Mouse (Mus musculus) intestine, embryonic 14.5 days (tissue): ENCODE data around the gene Bcas2. TPM values are rescaled to one million over a fixed set of nuclear protein-coding genes. Genes with fewer than 3 reads are reported as not detected.
"Not testable (repeated sequence)": the region's sequence is repeated elsewhere in the genome, so short reads cannot be mapped to it uniquely, and the experiment has no call there.

Experiments
- ATAC-seq: fragments of 200-750 bp; cut with Nextera tagmentation; replicated peaks from 2 replicates; pipeline ENCODE4 v1.8.0; 2017; ENCODE audit warnings: low read depth, moderate number of reproducible peaks, moderate TSS enrichment, moderate library complexity; ENCODE audit not compliant: low FRiP score, low TSS enrichment
- DNase-seq: peaks from one replicate; pipeline ENCODE4 v3.0.0-alpha.2; 2018; ENCODE audit warnings: low spot score
- H3K27ac ChIP-seq: fragments of 300-500 bp; sonication (generic); 2 replicates; pipeline ENCODE4 v1.5.1; 2014; ENCODE audit warnings: low read depth, mild to moderate bottlenecking, control low read depth
- H3K27me3 ChIP-seq: fragments of 300-500 bp; sonication (generic); replicated peaks from 2 replicates; pipeline ENCODE4 v1.6.1; 2014; ENCODE audit warnings: low read length, control low read depth; ENCODE audit not compliant: control insufficient read depth, insufficient read depth
- H3K36me3 ChIP-seq: fragments of 300-500 bp; sonication (generic); 2 replicates; pipeline ENCODE4 v1.6.1; 2014; ENCODE audit warnings: low read length, control low read depth; ENCODE audit not compliant: control insufficient read depth, insufficient read depth
- H3K4me1 ChIP-seq: fragments of 300-500 bp; sonication (generic); replicated peaks from 2 replicates; pipeline ENCODE4 v1.6.1; 2014; ENCODE audit warnings: low read length, control low read depth, mixed read lengths; ENCODE audit not compliant: control insufficient read depth, insufficient read depth
- H3K4me2 ChIP-seq: fragments of 300-500 bp; sonication (generic); 2 replicates; pipeline ENCODE4 v1.6.1; 2014; ENCODE audit warnings: low read length
- H3K4me3 ChIP-seq: fragments of 300-500 bp; sonication (generic); 2 replicates; pipeline ENCODE4 v1.5.1; 2014; ENCODE audit warnings: low read depth, low read length, control low read depth, mixed read lengths
- H3K9ac ChIP-seq: fragments of 300-500 bp; sonication (generic); 2 replicates; pipeline ENCODE4 v1.6.1; 2014; ENCODE audit warnings: mild to moderate bottlenecking, low read length
- H3K9me3 ChIP-seq: fragments of 300-500 bp; sonication (generic); 2 replicates; pipeline ENCODE4 v1.6.1; 2016; ENCODE audit warnings: low read length, control low read depth; ENCODE audit not compliant: control insufficient read depth
- WGBS: fragments of 180-500 bp; shearing (Covaris S2); extraction: QIAGEN DNeasy Blood & Tissue Kit; methylation state at CpG from one replicate; pipeline ENCODE4 v1.1.7; 2014; 5-methylcytosine and 5-hydroxymethylcytosine counted together
- polyA plus RNA-seq: library from polyadenylated mRNA; unstranded; fragments of >200 nt; fragmentation: Nextera tagmentation; extraction: Ambion mirVana; gene quantifications from 2 replicates; pipeline ENCODE4 v1.2.1, GENCODE M21; 2014

Gene Bcas2
- polyA plus RNA-seq, 1 experiment from 2014 or later = 189 TPM

DNA sequence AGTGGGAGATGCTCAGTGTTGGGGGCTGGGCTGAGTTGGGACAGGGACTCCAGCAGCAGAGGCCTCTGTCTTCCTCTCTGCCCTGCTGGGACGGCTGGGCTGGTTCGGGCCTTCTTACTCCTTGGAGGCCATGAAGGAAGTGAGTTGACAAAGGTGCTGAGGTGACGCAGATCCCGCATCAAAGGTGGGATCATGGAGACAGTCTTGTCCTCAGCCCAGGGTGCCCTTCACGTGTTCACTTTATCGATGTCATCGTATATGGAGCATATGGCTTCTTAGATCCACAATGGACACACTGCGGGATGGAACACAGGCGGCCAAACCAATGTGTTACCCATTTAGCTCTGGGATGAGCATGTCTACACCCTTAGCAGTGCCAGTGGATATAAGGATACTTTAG lies 8.1 kb downstream of the Bcas2 start:
- ATAC-seq = 0 out of 2 replicates have a peak, but pooled peaks have one; percentile 5

DNA sequence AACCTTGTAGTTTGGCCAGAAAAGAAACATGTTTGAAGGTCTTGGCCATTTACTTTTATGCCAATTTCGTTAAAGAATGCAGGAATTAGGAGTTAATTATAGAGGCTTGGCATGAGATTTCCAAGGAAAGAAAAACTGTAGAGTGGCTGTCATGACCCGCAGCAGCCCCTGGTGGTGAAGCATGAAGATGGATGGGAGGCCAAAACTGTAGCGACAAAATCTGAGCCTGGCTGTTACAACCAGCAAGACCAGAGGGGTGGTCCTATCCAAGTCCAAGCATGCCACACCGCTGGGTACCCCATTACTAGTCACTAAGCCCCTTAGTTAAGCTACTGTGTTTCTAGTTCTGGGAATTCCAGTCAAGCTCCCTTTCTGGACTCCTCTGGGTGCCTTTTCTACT lies 9.7 kb downstream of the Bcas2 start:
- Histone ChIP-seq H3K4me2 (no peak overlapping the region), H3K9me3 (no peaks in the 10 kb centered on the region), H3K27me3 (no peaks in the 10 kb centered on the region), H3K9ac (no peak overlapping the region), H3K36me3 (peaks cover 35% of the 10 kb centered on the region), H3K4me1 (no peaks in the 10 kb centered on the region), H3K27ac (no peak overlapping the region), H3K4me3 (no peak overlapping the region)
- no peak for DNase-seq
- no peak for ATAC-seq
- 49% methylated on average over 4 of the region's 4 CpGs for WGBS

More for the DNA sequence above, 8.1 kb downstream of the Bcas2 start:
- H3K4me3 ChIP-seq = no peak overlapping the region
- no peak overlapping the region for H3K27ac ChIP-seq
- no peaks in the 10 kb centered on the region for H3K4me1 ChIP-seq
- H3K27me3 ChIP-seq = no peaks in the 10 kb centered on the region
- no peak for DNase-seq
- no peaks in the 10 kb centered on the region for H3K9me3 ChIP-seq
- WGBS = 92% methylated on average over 9 of the region's 9 CpGs
- no peak overlapping the region for H3K4me2 ChIP-seq
- H3K36me3 ChIP-seq = peaks cover 50% of the 10 kb centered on the region
- no peak overlapping the region for H3K9ac ChIP-seq

DNA sequence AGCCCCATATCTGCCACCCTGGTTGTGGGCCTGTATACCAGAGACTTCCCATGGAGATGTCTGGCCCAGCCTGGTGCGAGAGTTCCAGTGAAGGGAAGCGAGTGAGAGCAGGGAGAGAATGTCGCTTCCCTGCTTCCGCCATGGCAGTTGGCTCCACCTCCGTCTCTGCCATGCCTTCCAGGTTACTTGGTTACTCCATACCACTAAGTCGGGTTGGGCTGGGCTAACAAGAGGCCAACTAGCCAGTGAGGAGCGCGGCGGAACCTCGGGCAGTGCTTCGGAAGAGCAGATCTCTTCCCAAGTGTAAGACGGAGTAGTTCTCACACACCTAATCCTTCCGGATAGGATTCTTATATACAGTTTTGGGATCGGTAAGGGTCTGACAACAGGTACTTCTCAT lies 11.4 kb downstream of the Bcas2 start:
- no peak overlapping the region for H3K9ac ChIP-seq
- no peak overlapping the region for H3K4me3 ChIP-seq
- no peaks in the 10 kb centered on the region for H3K9me3 ChIP-seq
- H3K27ac ChIP-seq = no peak overlapping the region
- H3K4me2 ChIP-seq = no peak overlapping the region
- ATAC-seq (no peak), DNase-seq (no peak)
- no peaks in the 10 kb centered on the region for H3K27me3 ChIP-seq
- 80% methylated on average over 14 of the region's 14 CpGs for WGBS
- H3K4me1 ChIP-seq = no peaks in the 10 kb centered on the region
- H3K36me3 ChIP-seq = peaks cover 18% of the 10 kb centered on the region; the same call in 1 of the 2 replicates

DNA sequence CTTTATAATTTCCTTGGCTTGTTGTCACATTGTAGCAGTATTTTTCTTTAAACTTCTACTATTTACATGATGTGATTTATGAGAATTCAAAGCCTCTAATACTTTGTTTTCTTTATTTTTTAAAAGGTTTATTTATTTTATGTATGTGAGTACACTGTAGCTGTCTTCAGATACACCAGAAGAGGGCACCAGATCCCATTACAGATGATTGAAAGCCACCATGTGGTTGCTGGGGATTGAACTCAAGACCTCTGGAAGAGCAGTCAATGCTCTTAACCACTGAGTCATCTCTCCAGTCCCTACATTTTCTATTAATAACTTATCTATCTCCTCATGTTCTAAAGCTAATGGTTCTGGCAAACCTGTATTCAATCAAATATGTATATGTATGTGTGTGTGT lies 13.0 kb downstream of the Bcas2 start:
- not testable (repeated sequence) for ATAC-seq, H3K9ac ChIP-seq, H3K4me1 ChIP-seq, H3K4me3 ChIP-seq, H3K4me2 ChIP-seq, H3K27ac ChIP-seq, H3K9me3 ChIP-seq, H3K27me3 ChIP-seq, H3K36me3 ChIP-seq, DNase-seq

DNA sequence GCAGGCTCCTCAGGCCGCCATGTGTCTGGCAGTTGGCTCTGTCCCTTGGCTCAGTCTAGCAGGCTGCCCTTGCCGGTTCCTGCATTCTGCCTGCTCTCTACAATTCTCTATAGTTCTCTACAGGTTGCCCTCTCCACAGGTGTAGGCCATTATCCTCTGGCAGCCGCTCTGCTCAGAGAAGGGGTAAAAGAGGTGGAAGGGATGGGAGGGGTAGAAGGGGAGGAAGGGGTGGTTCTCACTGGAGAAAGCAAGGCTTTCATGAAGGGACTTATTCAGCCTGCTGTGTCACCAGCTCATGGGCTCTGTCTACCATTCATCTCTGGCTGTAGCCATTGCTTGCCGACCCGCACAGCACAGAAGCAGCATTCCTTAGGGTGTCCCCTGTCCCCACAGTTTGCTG lies 17.0 kb downstream of the Bcas2 start:
- H3K27me3 ChIP-seq = no peaks in the 10 kb centered on the region
- H3K27ac ChIP-seq = no peak overlapping the region
- ATAC-seq (no peak), DNase-seq (no peak)
- peaks cover 2% of the 10 kb centered on the region; the same call in 1 of the 2 replicates for H3K9me3 ChIP-seq
- H3K9ac ChIP-seq = no peak overlapping the region
- no peaks in the 10 kb centered on the region for H3K4me1 ChIP-seq
- H3K4me2 ChIP-seq = no peak overlapping the region
- WGBS = 71% methylated on average over 5 of the region's 5 CpGs
- H3K4me3 ChIP-seq = no peak overlapping the region
- no peaks in the 10 kb centered on the region for H3K36me3 ChIP-seq

DNA sequence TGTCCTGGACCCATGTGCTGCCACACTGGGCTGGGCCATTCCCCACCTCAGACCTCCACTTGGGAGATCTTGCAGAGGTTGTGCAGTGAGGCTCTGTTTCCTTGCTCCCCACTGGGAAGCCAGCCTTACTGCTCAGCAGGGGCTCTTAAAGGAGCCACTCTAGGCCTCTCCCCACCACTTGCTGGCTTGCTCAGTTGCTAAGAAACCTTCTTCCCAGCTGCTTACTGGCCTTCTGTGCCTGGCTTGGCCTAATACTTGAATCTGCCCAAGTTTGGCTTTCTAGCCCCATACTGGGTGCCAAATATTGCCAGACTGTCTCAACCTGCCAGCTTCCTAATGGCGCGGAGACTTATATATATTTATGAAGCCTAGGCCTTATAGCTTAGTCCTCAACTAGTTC lies 17.4 kb downstream of the Bcas2 start:
- ATAC-seq (no peak), DNase-seq (no peak)
- H3K27ac ChIP-seq = no peak overlapping the region
- 88% methylated on average over 2 of the region's 2 CpGs for WGBS
- H3K9ac ChIP-seq = no peak overlapping the region
- H3K4me3 ChIP-seq = no peak overlapping the region
- H3K36me3 ChIP-seq = no peaks in the 10 kb centered on the region
- no peaks in the 10 kb centered on the region for H3K4me1 ChIP-seq
- peaks cover 6% of the 10 kb centered on the region; the same call in 1 of the 2 replicates for H3K9me3 ChIP-seq
- no peak overlapping the region for H3K4me2 ChIP-seq
- H3K27me3 ChIP-seq = no peaks in the 10 kb centered on the region

DNA sequence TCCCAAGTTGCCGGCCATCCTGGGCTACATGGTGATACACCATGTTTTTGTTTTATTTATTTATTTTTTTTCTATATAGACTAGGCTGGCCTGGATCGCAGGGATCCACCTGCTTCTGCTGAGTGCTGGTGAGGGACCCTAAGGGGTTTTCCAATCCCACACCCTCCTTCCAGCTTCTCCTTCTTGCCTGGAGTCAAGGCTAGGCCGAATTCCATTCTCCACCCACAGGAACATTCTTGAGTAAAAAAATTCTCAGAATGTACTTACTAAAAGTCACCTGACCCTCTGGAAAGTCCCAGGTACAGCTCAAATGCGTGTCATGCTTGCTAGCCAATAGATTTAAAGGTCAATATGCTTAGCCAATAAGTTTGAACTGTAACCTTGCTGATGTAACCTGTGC lies 20.7 kb downstream of the Bcas2 start:
- H3K27ac ChIP-seq = no peak overlapping the region
- no peak overlapping the region for H3K4me3 ChIP-seq
- H3K36me3 ChIP-seq = no peaks in the 10 kb centered on the region
- H3K9me3 ChIP-seq = peaks cover 7% of the 10 kb centered on the region; the same call in 1 of the 2 replicates
- no peak overlapping the region for H3K4me2 ChIP-seq
- no peak for ATAC-seq
- no peak for DNase-seq
- H3K9ac ChIP-seq = no peak overlapping the region
- no peaks in the 10 kb centered on the region for H3K27me3 ChIP-seq
- 89% methylated on average over 4 of the region's 4 CpGs for WGBS
- H3K4me1 ChIP-seq = no peaks in the 10 kb centered on the region

GRCm38 (mm10) chr3:103193186-103193585 lies 21.7 kb downstream of the Bcas2 start:
- Histone ChIP-seq H3K4me3 (no peak overlapping the region), H3K36me3 (no peaks in the 10 kb centered on the region), H3K4me1 (no peaks in the 10 kb centered on the region), H3K9ac (no peak overlapping the region), H3K27me3 (no peaks in the 10 kb centered on the region), H3K9me3 (peaks cover 7% of the 10 kb centered on the region; the same call in 1 of the 2 replicates), H3K4me2 (no peak overlapping the region), H3K27ac (no peak overlapping the region)
- no peak for DNase-seq
- 76% methylated on average over 1 of the region's 1 CpGs for WGBS
- ATAC-seq = no peak

GRCm38 (mm10) chr3:103196320-103196823 lies 24.9 kb downstream of the Bcas2 start:
- DNase-seq (no peak), ATAC-seq (peak; percentile 62)
- Histone ChIP-seq H3K4me3 (no peak overlapping the region), H3K27me3 (no peaks in the 10 kb centered on the region), H3K4me1 (no peaks in the 10 kb centered on the region), H3K36me3 (no peaks in the 10 kb centered on the region), H3K9ac (no peak overlapping the region), H3K27ac (no peak overlapping the region), H3K9me3 (peaks cover 13% of the 10 kb centered on the region; the same call in 1 of the 2 replicates), H3K4me2 (no peak overlapping the region)
- WGBS = 68% methylated on average over 7 of the region's 7 CpGs
